Mouse (Mus musculus) forebrain, embryonic 16.5 days (tissue): ENCODE measurements around the gene Slc47a1. TPM values are rescaled to one million over a fixed set of nuclear protein-coding genes. Genes with fewer than 3 reads are reported as not detected.

Experiments
- ATAC-seq: fragments of 200-750 bp; cut with Nextera tagmentation; 2 replicates; pipeline ENCODE4 v1.8.0; 2017; ENCODE audit warnings: mild to moderate bottlenecking, moderate library complexity
- H3K27ac ChIP-seq: fragments of 300-500 bp; sonication (generic); 2 replicates; pipeline ENCODE4 v1.5.1; 2014; ENCODE audit warnings: low read length, control low read depth
- H3K27me3 ChIP-seq: fragments of 300-500 bp; sonication (generic); replicated peaks from 2 replicates; pipeline ENCODE4 v1.6.1; 2014; ENCODE audit warnings: low read length; ENCODE audit not compliant: control insufficient read depth, insufficient read depth
- H3K36me3 ChIP-seq: fragments of 300-500 bp; sonication (generic); 2 replicates; pipeline ENCODE4 v1.6.1; 2014; ENCODE audit not compliant: control insufficient read depth, insufficient read depth
- H3K4me1 ChIP-seq: fragments of 300-500 bp; sonication (generic); replicated peaks from 2 replicates; pipeline ENCODE4 v1.6.1; 2014; ENCODE audit warnings: low read length; ENCODE audit not compliant: control insufficient read depth, insufficient read depth
- H3K4me2 ChIP-seq: fragments of 300-500 bp; sonication (generic); 2 replicates; pipeline ENCODE4 v1.6.1; 2014; ENCODE audit warnings: mild to moderate bottlenecking, low read length, control low read depth
- H3K4me3 ChIP-seq: fragments of 300-500 bp; sonication (generic); replicated peaks from 2 replicates; pipeline ENCODE4 v1.5.1; 2014; ENCODE audit warnings: mild to moderate bottlenecking, low read length, control low read depth
- H3K9ac ChIP-seq: fragments of 300-500 bp; sonication (generic); replicated peaks from 2 replicates; pipeline ENCODE4 v1.6.1; 2014; ENCODE audit warnings: low read depth, low read length, control low read depth
- H3K9me3 ChIP-seq: fragments of 300-500 bp; sonication (generic); 2 replicates; pipeline ENCODE4 v1.6.1; 2016; ENCODE audit warnings: low read length; ENCODE audit not compliant: control insufficient read depth
- WGBS: fragments of 180-500 bp; shearing (Covaris S2); extraction: QIAGEN DNeasy Blood & Tissue Kit; methylation state at CpG from one replicate; pipeline ENCODE4 v1.1.7; 2014; 5-methylcytosine and 5-hydroxymethylcytosine counted together
- polyA plus RNA-seq: library from polyadenylated mRNA; unstranded; fragments of >200 nt; fragmentation: Nextera tagmentation; extraction: Ambion mirVana; gene quantifications from 2 replicates; pipeline ENCODE4 v1.2.1, GENCODE M21; 2015

Gene Slc47a1
- polyA plus RNA-seq, 1 experiment from 2014 or later, result 0.10 TPM

- H3K27ac ChIP-seq, result no peak overlapping the region
- H3K9me3 ChIP-seq, result peaks cover 3% of the 10 kb centered on the region; the same call in 1 of the 2 replicates
- ATAC-seq, result no peak
These were observed 9.1 kb upstream of the Slc47a1 start for GRCm38 (mm10) chr11:61387233-61387632.

GRCm38 (mm10) chr11:61385725-61386124 is 7.6 kb upstream of the Slc47a1 start:
- 80% methylated on average over 4 of the region's 4 CpGs for WGBS
- 0 out of 2 replicates have a peak, but pooled peaks cover under 1% of the 10 kb centered on the region for H3K27me3 ChIP-seq

More at GRCm38 (mm10) chr11:61387233-61387632, 9.1 kb upstream of the Slc47a1 start:
- no peak overlapping the region for H3K9ac ChIP-seq
- whole genome bisulfite sequencing, result 75% methylated on average over 6 of the region's 6 CpGs
- H3K4me3 ChIP-seq, result no peak overlapping the region
- H3K4me1 ChIP-seq, result no peaks in the 10 kb centered on the region
- no peaks in the 10 kb centered on the region for H3K27me3 ChIP-seq
- H3K36me3 ChIP-seq, result no peaks in the 10 kb centered on the region
- H3K4me2 ChIP-seq, result no peak overlapping the region

GRCm38 (mm10) chr11:61381272-61381671 is 3.1 kb upstream of the Slc47a1 start:
- peaks cover 23% of the 10 kb centered on the region for H3K27me3 ChIP-seq
- H3K4me3 ChIP-seq, result no peak overlapping the region
- WGBS, result 96% methylated on average over 1 of the region's 1 CpGs
- no peak overlapping the region for H3K27ac ChIP-seq
- H3K4me1 ChIP-seq, result peaks cover 4% of the 10 kb centered on the region
- H3K9ac ChIP-seq, result no peak overlapping the region
- H3K4me2 ChIP-seq, result no peak overlapping the region
- ATAC-seq, result no peak
- H3K36me3 ChIP-seq, result no peaks in the 10 kb centered on the region
- H3K9me3 ChIP-seq, result no peaks in the 10 kb centered on the region

More at GRCm38 (mm10) chr11:61385725-61386124, 7.6 kb upstream of the Slc47a1 start:
- H3K4me2 ChIP-seq, result no peak overlapping the region
- no peaks in the 10 kb centered on the region for H3K36me3 ChIP-seq
- H3K4me1 ChIP-seq, result no peaks in the 10 kb centered on the region
- H3K9me3 ChIP-seq, result no peaks in the 10 kb centered on the region
- H3K27ac ChIP-seq, result no peak overlapping the region
- H3K9ac ChIP-seq, result no peak overlapping the region
- no peak for ATAC-seq
- no peak overlapping the region for H3K4me3 ChIP-seq

- WGBS, result 76% methylated on average over 4 of the region's 4 CpGs
- Histone ChIP-seq H3K27ac (no peak overlapping the region), H3K4me3 (no peak overlapping the region), H3K4me2 (no peak overlapping the region), H3K36me3 (no peaks in the 10 kb centered on the region), H3K27me3 (peaks cover 26% of the 10 kb centered on the region), H3K4me1 (peaks cover 4% of the 10 kb centered on the region), H3K9me3 (no peaks in the 10 kb centered on the region), H3K9ac (no peak overlapping the region)
- ATAC-seq, result no peak
These were observed 506 bp upstream of the Slc47a1 start for GRCm38 (mm10) chr11:61378651-61379050.

- Histone ChIP-seq H3K9ac (no peak overlapping the region), H3K27me3 (no peaks in the 10 kb centered on the region), H3K36me3 (no peaks in the 10 kb centered on the region), H3K4me1 (no peaks in the 10 kb centered on the region), H3K4me3 (no peak overlapping the region), H3K9me3 (no peaks in the 10 kb centered on the region), H3K27ac (no peak overlapping the region), H3K4me2 (no peak overlapping the region)
- ATAC-seq, result no peak
- WGBS, result 98% methylated on average over 2 of the region's 2 CpGs
These were observed 9.5 kb downstream of the Slc47a1 start for GRCm38 (mm10) chr11:61368668-61369067.

GRCm38 (mm10) chr11:61366517-61367273 is 11.4 kb downstream of the Slc47a1 start:
- no peaks in the 10 kb centered on the region for H3K27me3 ChIP-seq

GRCm38 (mm10) chr11:61365938-61366337 is 12.2 kb downstream of the Slc47a1 start:
- H3K9me3 ChIP-seq, result no peaks in the 10 kb centered on the region
- WGBS, result 74% methylated on average over 3 of the region's 3 CpGs
- H3K27ac ChIP-seq, result no peak overlapping the region
- H3K36me3 ChIP-seq, result no peaks in the 10 kb centered on the region
- H3K27me3 ChIP-seq, result no peaks in the 10 kb centered on the region
- no peak overlapping the region for H3K4me2 ChIP-seq
- no peak for ATAC-seq
- H3K4me3 ChIP-seq, result no peak overlapping the region
- no peaks in the 10 kb centered on the region for H3K4me1 ChIP-seq
- no peak overlapping the region for H3K9ac ChIP-seq

More at GRCm38 (mm10) chr11:61366517-61367273, 11.4 kb downstream of the Slc47a1 start:
- no peak overlapping the region for H3K27ac ChIP-seq
- H3K36me3 ChIP-seq, result no peaks in the 10 kb centered on the region
- no peak for ATAC-seq
- H3K4me2 ChIP-seq, result no peak overlapping the region
- H3K4me1 ChIP-seq, result no peaks in the 10 kb centered on the region
- no peaks in the 10 kb centered on the region for H3K9me3 ChIP-seq
- WGBS, result 86% methylated on average over 9 of the region's 9 CpGs
- H3K4me3 ChIP-seq, result no peak overlapping the region
- no peak overlapping the region for H3K9ac ChIP-seq

- Histone ChIP-seq H3K36me3 (no peaks in the 10 kb centered on the region), H3K9ac (no peak overlapping the region), H3K27me3 (no peaks in the 10 kb centered on the region), H3K4me1 (no peaks in the 10 kb centered on the region), H3K9me3 (no peaks in the 10 kb centered on the region), H3K4me3 (no peak overlapping the region), H3K4me2 (no peak overlapping the region), H3K27ac (no peak overlapping the region)
- WGBS, result 89% methylated on average over 6 of the region's 6 CpGs
- no peak for ATAC-seq
These were observed 14.0 kb downstream of the Slc47a1 start for GRCm38 (mm10) chr11:61364096-61364495.

GRCm38 (mm10) chr11:61361515-61362190 is 16.5 kb downstream of the Slc47a1 start:
- H3K9me3 ChIP-seq, result no peaks in the 10 kb centered on the region
- ATAC-seq, result no peak
- no peaks in the 10 kb centered on the region for H3K27me3 ChIP-seq
- no peak overlapping the region for H3K4me2 ChIP-seq
- no peaks in the 10 kb centered on the region for H3K4me1 ChIP-seq
- no peaks in the 10 kb centered on the region for H3K36me3 ChIP-seq
- no peak overlapping the region for H3K27ac ChIP-seq
- WGBS, result 92% methylated on average over 11 of the region's 11 CpGs
- no peak overlapping the region for H3K4me3 ChIP-seq
- H3K9ac ChIP-seq, result no peak overlapping the region
